Mouse (Mus musculus) neural tube, embryonic 12.5 days (tissue): ENCODE data around the gene Pappa2. TPM values are rescaled to one million over a fixed set of nuclear protein-coding genes. Genes with fewer than 3 reads are reported as not detected.

Experiments
- ATAC-seq: fragments of 200-750 bp; cut with Nextera tagmentation; 2 replicates; pipeline ENCODE4 v1.8.0; 2017; ENCODE audit warnings: low read depth, mild to moderate bottlenecking, moderate TSS enrichment, moderate library complexity; ENCODE audit not compliant: low FRiP score
- H3K27ac ChIP-seq: fragments of 300-500 bp; sonication (generic); 2 replicates; pipeline ENCODE4 v1.5.1; 2016
- H3K27me3 ChIP-seq: fragments of 300-500 bp; sonication (generic); replicated peaks from 2 replicates; pipeline ENCODE4 v1.6.1; 2016; ENCODE audit warnings: mild to moderate bottlenecking
- H3K36me3 ChIP-seq: fragments of 300-500 bp; sonication (generic); 2 replicates; pipeline ENCODE4 v1.6.1; 2016; ENCODE audit warnings: mild to moderate bottlenecking
- H3K4me1 ChIP-seq: fragments of 300-500 bp; sonication (generic); 2 replicates; pipeline ENCODE4 v1.6.1; 2016
- H3K4me2 ChIP-seq: fragments of 300-500 bp; sonication (generic); replicated peaks from 2 replicates; pipeline ENCODE4 v1.6.1; 2016; ENCODE audit warnings: mild to moderate bottlenecking
- H3K4me3 ChIP-seq: fragments of 300-500 bp; sonication (generic); 2 replicates; pipeline ENCODE4 v1.5.1; 2016
- H3K9ac ChIP-seq: fragments of 300-500 bp; sonication (generic); 2 replicates; pipeline ENCODE4 v1.6.1; 2016; ENCODE audit warnings: mild to moderate bottlenecking
- H3K9me3 ChIP-seq: fragments of 300-500 bp; sonication (generic); 2 replicates; pipeline ENCODE4 v1.6.1; 2016; ENCODE audit warnings: mild to moderate bottlenecking
- WGBS: fragments of 180-500 bp; shearing (Covaris S2); methylation state at CpG from one replicate; pipeline ENCODE4 v1.1.7; 2016; 5-methylcytosine and 5-hydroxymethylcytosine counted together
- polyA plus RNA-seq: library from polyadenylated mRNA; unstranded; fragments of >200 nt; fragmentation: Nextera tagmentation; extraction: Ambion mirVana; gene quantifications from 2 replicates; pipeline ENCODE4 v1.2.1, GENCODE M21; 2016

The Pappa2 gene
- polyA plus RNA-seq: 2.3 and 5.0 TPM in 2 replicates

- no peak within 1 kb of the TSS for H3K4me3 ChIP-seq
- H3K36me3 ChIP-seq: no peaks in the 10 kb centered on the region
- 48% methylated on average over 1 of the region's 1 CpGs for WGBS
- H3K4me2 ChIP-seq: no peak within 1 kb of the TSS
- H3K9ac ChIP-seq: no peak within 1 kb of the TSS
- H3K27ac ChIP-seq: no peak within 1 kb of the TSS
- no peaks in the 10 kb centered on the region for H3K4me1 ChIP-seq
- ATAC-seq: no peak
- H3K27me3 ChIP-seq: no peaks in the 10 kb centered on the region
- no peaks in the 10 kb centered on the region for H3K9me3 ChIP-seq
Observed at GRCm38 (mm10) chr1:158980390-158980789, at the start of gene Pappa2. Gene Pappa2, minus strand, starts transcription at chr1:158980490.

- H3K36me3 ChIP-seq: no peaks in the 10 kb centered on the region
- H3K4me2 ChIP-seq: no peak overlapping the region
- H3K27me3 ChIP-seq: no peaks in the 10 kb centered on the region
- 89% methylated on average over 2 of the region's 2 CpGs for WGBS
- ATAC-seq: no peak
- no peaks in the 10 kb centered on the region for H3K9me3 ChIP-seq
- H3K4me1 ChIP-seq: no peaks in the 10 kb centered on the region
- H3K4me3 ChIP-seq: no peak overlapping the region
- H3K9ac ChIP-seq: no peak overlapping the region
- H3K27ac ChIP-seq: no peak overlapping the region
Observed at GRCm38 (mm10) chr1:159029106-159029505, 48.8 kb upstream of the Pappa2 start.

- Histone ChIP-seq H3K4me2 (no peak overlapping the region), H3K4me3 (no peak overlapping the region), H3K27ac (no peak overlapping the region), H3K9ac (no peak overlapping the region), H3K36me3 (no peaks in the 10 kb centered on the region), H3K4me1 (peaks cover 4% of the 10 kb centered on the region; the same call in 1 of the 2 replicates), H3K27me3 (no peaks in the 10 kb centered on the region), H3K9me3 (no peaks in the 10 kb centered on the region)
- ATAC-seq: peak; percentile 92
- 49% methylated on average over 5 of the region's 5 CpGs for WGBS
Observed at GRCm38 (mm10) chr1:159014940-159015660, 34.8 kb upstream of the Pappa2 start.

- ATAC-seq: no peak
- Histone ChIP-seq H3K4me2 (no peak overlapping the region), H3K36me3 (no peaks in the 10 kb centered on the region), H3K4me3 (no peak overlapping the region), H3K9me3 (no peaks in the 10 kb centered on the region), H3K9ac (no peak overlapping the region), H3K4me1 (no peaks in the 10 kb centered on the region), H3K27ac (no peak overlapping the region), H3K27me3 (no peaks in the 10 kb centered on the region)
- 86% methylated on average over 3 of the region's 3 CpGs for WGBS
Observed at GRCm38 (mm10) chr1:158987042-158987441, 6.8 kb upstream of the Pappa2 start.

GRCm38 (mm10) chr1:158962340-158962739 is 17.9 kb downstream of the Pappa2 start:
- Histone ChIP-seq H3K27ac (no peak overlapping the region), H3K4me3 (no peak overlapping the region), H3K4me2 (no peak overlapping the region), H3K9ac (no peak overlapping the region), H3K36me3 (no peaks in the 10 kb centered on the region), H3K9me3 (no peaks in the 10 kb centered on the region), H3K4me1 (peaks cover 10% of the 10 kb centered on the region; the same call in 1 of the 2 replicates), H3K27me3 (no peaks in the 10 kb centered on the region)
- no peak for ATAC-seq
- 88% methylated on average over 5 of the region's 5 CpGs for WGBS

- Histone ChIP-seq H3K9me3 (no peaks in the 10 kb centered on the region), H3K36me3 (no peaks in the 10 kb centered on the region), H3K4me1 (peaks cover 10% of the 10 kb centered on the region; the same call in 1 of the 2 replicates), H3K4me3 (no peak overlapping the region), H3K4me2 (peak overlapping the region; percentile 35; the same call in 1 of the 2 replicates), H3K27ac (no peak overlapping the region), H3K27me3 (no peaks in the 10 kb centered on the region), H3K9ac (no peak overlapping the region)
- no peak for ATAC-seq
- WGBS: 38% methylated on average over 4 of the region's 4 CpGs
Observed at GRCm38 (mm10) chr1:158960984-158961383, 19.3 kb downstream of the Pappa2 start.

- no peaks in the 10 kb centered on the region for H3K27me3 ChIP-seq
- H3K4me3 ChIP-seq: no peak overlapping the region
- H3K36me3 ChIP-seq: no peaks in the 10 kb centered on the region
- H3K9me3 ChIP-seq: no peaks in the 10 kb centered on the region
- no peak overlapping the region for H3K27ac ChIP-seq
- H3K9ac ChIP-seq: no peak overlapping the region
- ATAC-seq: 0 out of 2 replicates have a peak, but pooled peaks have one; percentile 61
- H3K4me2 ChIP-seq: peak overlapping the region; percentile 35; the same call in 1 of the 2 replicates
- peaks cover 10% of the 10 kb centered on the region; the same call in 1 of the 2 replicates for H3K4me1 ChIP-seq
- WGBS: 28% methylated on average over 8 of the region's 8 CpGs
Observed at GRCm38 (mm10) chr1:158960549-158960948, 19.7 kb downstream of the Pappa2 start.

- Histone ChIP-seq H3K27ac (no peak overlapping the region), H3K9ac (no peak overlapping the region), H3K4me3 (no peak overlapping the region), H3K4me2 (no peak overlapping the region), H3K36me3 (no peaks in the 10 kb centered on the region), H3K27me3 (no peaks in the 10 kb centered on the region), H3K9me3 (no peaks in the 10 kb centered on the region), H3K4me1 (peaks cover 7% of the 10 kb centered on the region; the same call in 1 of the 2 replicates)
- no peak for ATAC-seq
- WGBS: 90% methylated on average over 7 of the region's 7 CpGs
Observed at GRCm38 (mm10) chr1:158956361-158956760, 23.9 kb downstream of the Pappa2 start.

GRCm38 (mm10) chr1:158954785-158955184 is 25.5 kb downstream of the Pappa2 start:
- Histone ChIP-seq H3K9me3 (no peaks in the 10 kb centered on the region), H3K4me1 (no peaks in the 10 kb centered on the region), H3K4me2 (no peak overlapping the region), H3K27me3 (no peaks in the 10 kb centered on the region), H3K9ac (no peak overlapping the region), H3K4me3 (no peak overlapping the region), H3K36me3 (no peaks in the 10 kb centered on the region), H3K27ac (no peak overlapping the region)
- no peak for ATAC-seq
- WGBS: 73% methylated on average over 6 of the region's 6 CpGs

- H3K4me3 ChIP-seq: no peak overlapping the region
- WGBS: 44% methylated on average over 6 of the region's 6 CpGs
- ATAC-seq: peak; percentile 80
- no peak overlapping the region for H3K4me2 ChIP-seq
- no peaks in the 10 kb centered on the region for H3K36me3 ChIP-seq
- no peak overlapping the region for H3K27ac ChIP-seq
- no peak overlapping the region for H3K9ac ChIP-seq
- H3K9me3 ChIP-seq: no peaks in the 10 kb centered on the region
- H3K27me3 ChIP-seq: no peaks in the 10 kb centered on the region
- H3K4me1 ChIP-seq: no peaks in the 10 kb centered on the region
Observed at GRCm38 (mm10) chr1:158953479-158954207, 26.6 kb downstream of the Pappa2 start.

GRCm38 (mm10) chr1:158949041-158949440 is 31.2 kb downstream of the Pappa2 start:
- no peak overlapping the region for H3K4me3 ChIP-seq
- H3K4me1 ChIP-seq: no peaks in the 10 kb centered on the region
- 87% methylated on average over 6 of the region's 6 CpGs for WGBS
- no peaks in the 10 kb centered on the region for H3K36me3 ChIP-seq
- ATAC-seq: no peak
- no peak overlapping the region for H3K9ac ChIP-seq
- H3K27ac ChIP-seq: no peak overlapping the region
- H3K27me3 ChIP-seq: no peaks in the 10 kb centered on the region
- no peak overlapping the region for H3K4me2 ChIP-seq
- H3K9me3 ChIP-seq: no peaks in the 10 kb centered on the region

- no peak overlapping the region for H3K4me3 ChIP-seq
Observed at GRCm38 (mm10) chr1:158947981-158948735, 32.1 kb downstream of the Pappa2 start.

More at GRCm38 (mm10) chr1:158947981-158948735, 32.1 kb downstream of the Pappa2 start:
- 77% methylated on average over 6 of the region's 6 CpGs for WGBS
- Histone ChIP-seq H3K36me3 (no peaks in the 10 kb centered on the region), H3K4me2 (no peak overlapping the region), H3K27ac (no peak overlapping the region), H3K4me1 (no peaks in the 10 kb centered on the region), H3K9ac (no peak overlapping the region), H3K27me3 (no peaks in the 10 kb centered on the region), H3K9me3 (no peaks in the 10 kb centered on the region)
- no peak for ATAC-seq
